Comparison of ENCODE assay signal across 8 mouse cellular contexts in genomic region chr8:65110285-65110691, GRCm38 (mm10). TPM values are rescaled to one million over a fixed set of nuclear protein-coding genes. Genes with fewer than 3 reads are reported as not detected.
DNase-seq lines count a peak whose midpoint lies in the region; ATAC-seq and TF ChIP-seq lines count a peak whose summit lies in the region.

No protein-coding gene starts in this region.

- no peak overlapping the region for H3K9ac ChIP-seq in liver, adult 2 months (ENCODE audit: low read depth, low read length)
- no peak overlapping the region for H3K9ac ChIP-seq in liver, embryonic 12.5 days
- no peak overlapping the region for H3K9ac ChIP-seq in midbrain, embryonic 16.5 days (ENCODE audit: low read depth, low read length)
- H3K9ac ChIP-seq in stomach, postnatal 0 days (ENCODE audit: low read length): no peak overlapping the region

- peak; percentile 37 for DNase-seq in liver, adult 2 months (ENCODE audit: extremely low read depth, low read depth, low spot score)
- peak; percentile 85 to 89 for DNase-seq in cerebellum, postnatal 10 days
- DNase-seq in frontal cortex, postnatal 14 days (ENCODE audit: low spot score in 2 of 2): peak; percentile 17 to 63
- DNase-seq in kidney, adult 11 months: peak; percentile 48
- DNase-seq in left cerebral cortex, postnatal 25 days (ENCODE audit: low spot score in 2 of 2): peak; percentile 65 to 77
- DNase-seq in stomach, postnatal 0 days (ENCODE audit: low spot score): peak; percentile 78

- H3K4me3 ChIP-seq in liver, adult 2 months (ENCODE audit: insufficient read depth, low read depth, low read length): no peak overlapping the region
- no peak overlapping the region for H3K4me3 ChIP-seq in liver, embryonic 12.5 days
- H3K4me3 ChIP-seq in midbrain, embryonic 16.5 days (ENCODE audit: low read depth, low read length): no peak overlapping the region
- no peak overlapping the region for H3K4me3 ChIP-seq in stomach, postnatal 0 days (ENCODE audit: low read depth, low read length)

- H3K36me3 ChIP-seq in liver, adult 2 months (ENCODE audit: control insufficient read depth, insufficient read depth, low read length): no peaks in the 10 kb centered on the region
- H3K36me3 ChIP-seq in liver, embryonic 12.5 days: no peaks in the 10 kb centered on the region
- no peaks in the 10 kb centered on the region for H3K36me3 ChIP-seq in midbrain, embryonic 16.5 days (ENCODE audit: control insufficient read depth, insufficient read depth, low read length)
- no peaks in the 10 kb centered on the region for H3K36me3 ChIP-seq in stomach, postnatal 0 days (ENCODE audit: control insufficient read depth, insufficient read depth, low read length)

- H3K4me2 ChIP-seq in liver, embryonic 12.5 days: no peak overlapping the region
- no peak overlapping the region for H3K4me2 ChIP-seq in midbrain, embryonic 16.5 days (ENCODE audit: low read length)
- H3K4me2 ChIP-seq in stomach, postnatal 0 days (replicated peaks; ENCODE audit: low read depth): no peak overlapping the region

- intact Hi-C loops in left cerebral cortex, postnatal 25 days (cut with DNase I): loop anchor here (1.0 to 5.0 kb wide), 2 partner anchors 88 to 143 kb away; no protein-coding TSS in a partner anchor

- TF ChIP-seq CTCF in liver, adult 2 months (IDR thresholded peaks at IDR 0.05; ENCODE audit: low read depth, low read length): peak; percentile 73; the same call in 1 of the 2 replicates
- TF ChIP-seq CTCF in stomach, postnatal 0 days (IDR thresholded peaks at IDR 0.05; ENCODE audit: low read depth): peak; percentile 92

- TF ChIP-seq EP300 in stomach, postnatal 0 days (optimal IDR thresholded peaks at IDR 0.05): no peak

- no peaks in the 10 kb centered on the region for H3K27me3 ChIP-seq in liver, adult 2 months (ENCODE audit: control insufficient read depth, insufficient read depth, low read length)
- no peaks in the 10 kb centered on the region for H3K27me3 ChIP-seq in liver, embryonic 12.5 days (replicated peaks)
- H3K27me3 ChIP-seq in midbrain, embryonic 16.5 days (ENCODE audit: control insufficient read depth, insufficient read depth, low read depth, low read length): no peaks in the 10 kb centered on the region
- no peaks in the 10 kb centered on the region for H3K27me3 ChIP-seq in stomach, postnatal 0 days (ENCODE audit: control insufficient read depth, insufficient read depth, low read length)

- no peaks in the 10 kb centered on the region for H3K79me2 ChIP-seq in liver, adult 2 months (ENCODE audit: control insufficient read depth, insufficient read depth, low read length)

- H3K9me3 ChIP-seq in liver, embryonic 12.5 days (replicated peaks): no peaks in the 10 kb centered on the region
- H3K9me3 ChIP-seq in midbrain, embryonic 16.5 days (replicated peaks; ENCODE audit: control insufficient read depth, low read length, poor library complexity, severe bottlenecking): no peaks in the 10 kb centered on the region
- no peaks in the 10 kb centered on the region for H3K9me3 ChIP-seq in stomach, postnatal 0 days (ENCODE audit: control insufficient read depth, low read length)

- ATAC-seq in liver, embryonic 12.5 days: no peak
- ATAC-seq in midbrain, embryonic 16.5 days: peak; percentile 92
- ATAC-seq in stomach, postnatal 0 days (ENCODE audit: low FRiP score, low TSS enrichment): 0 out of 2 replicates have a peak, but pooled peaks have one; percentile 41

- no peak overlapping the region for H3K27ac ChIP-seq in liver, adult 2 months (replicated peaks; ENCODE audit: insufficient read depth, low read depth, low read length)
- no peak overlapping the region for H3K27ac ChIP-seq in liver, embryonic 12.5 days
- no peak overlapping the region for H3K27ac ChIP-seq in midbrain, embryonic 16.5 days (ENCODE audit: low read length)
- H3K27ac ChIP-seq in stomach, postnatal 0 days (replicated peaks): no peak overlapping the region

- no peaks in the 10 kb centered on the region; the same call in 1 of the 2 replicates for H3K4me1 ChIP-seq in liver, adult 2 months (ENCODE audit: control insufficient read depth, insufficient read depth, low read length)
- H3K4me1 ChIP-seq in liver, embryonic 12.5 days: no peaks in the 10 kb centered on the region
- no peaks in the 10 kb centered on the region for H3K4me1 ChIP-seq in midbrain, embryonic 16.5 days (ENCODE audit: control insufficient read depth, insufficient read depth, low read length)
- H3K4me1 ChIP-seq in stomach, postnatal 0 days (replicated peaks; ENCODE audit: control insufficient read depth, insufficient read depth): no peaks in the 10 kb centered on the region

- TF ChIP-seq POLR2A in liver, adult 2 months (IDR thresholded peaks at IDR 0.05; ENCODE audit: extremely low read depth, insufficient read depth, low read length): no peak

- WGBS in liver, adult 2 months: 35% methylated on average over 5 of the region's 5 CpGs
- WGBS in liver, embryonic 12.5 days (ENCODE audit: insufficient replicate concordance): 33% methylated on average over 5 of the region's 5 CpGs
- 43% methylated on average over 5 of the region's 5 CpGs for WGBS in midbrain, embryonic 16.5 days
- 35% methylated on average over 5 of the region's 5 CpGs for WGBS in stomach, postnatal 0 days

RNA-seq across cellular contexts. Expression of gene BC030870, which starts 19.1 kb away (rescaled TPM):
- not detected in 2 replicates for total RNA-seq in liver, adult 2 months (2014; rRNA removed)
- polyA plus RNA-seq in liver, adult 2 months (2012; rRNA removed): not detected in 2 replicates
- not detected in 2 replicates for polyA plus RNA-seq in liver, embryonic 12.5 days (2016; fragmentation: Nextera tagmentation; extraction: Ambion mirVana)
- total RNA-seq in left cerebral cortex, postnatal 25 days (2021): not detected
- not detected in 2 replicates for polyA plus RNA-seq in midbrain, embryonic 16.5 days (2015; fragmentation: Nextera tagmentation; extraction: Ambion mirVana)
- 15.0 and 17.6 TPM in 2 replicates for polyA plus RNA-seq in stomach, postnatal 0 days (2015; fragmentation: Nextera tagmentation; extraction: Ambion mirVana)

RNA-seq across cellular contexts. Expression of gene Gm10663, which starts 35.5 kb away (rescaled TPM):
- not detected in 2 replicates for total RNA-seq in liver, adult 2 months (2014; rRNA removed)
- polyA plus RNA-seq in liver, adult 2 months (2012; rRNA removed): not detected in 2 replicates
- polyA plus RNA-seq in liver, embryonic 12.5 days (2016; fragmentation: Nextera tagmentation; extraction: Ambion mirVana): not detected in 2 replicates
- not detected for total RNA-seq in left cerebral cortex, postnatal 25 days (2021)
- polyA plus RNA-seq in midbrain, embryonic 16.5 days (2015; fragmentation: Nextera tagmentation; extraction: Ambion mirVana): not detected in 2 replicates
- not detected in 2 replicates for polyA plus RNA-seq in stomach, postnatal 0 days (2015; fragmentation: Nextera tagmentation; extraction: Ambion mirVana)

Comparison
In these comparisons a context has a peak if more than half of its experiments do, and no peak if none do; other contexts are left out.
1. DNase-seq: peak in every context shown above with its lines; median percentile 87 in cerebellum, postnatal 10 days; 78 in stomach, postnatal 0 days; 71 in left cerebral cortex, postnatal 25 days; 48 in kidney, adult 11 months; 40 in frontal cortex, postnatal 14 days; 37 in liver, adult 2 months.
2. RNA of gene BC030870, which starts 19.1 kb away (polyA plus RNA-seq): 15.0 to 17.6 TPM in stomach, postnatal 0 days; not detected in midbrain, embryonic 16.5 days, not detected in liver, adult 2 months and not detected in liver, embryonic 12.5 days; every median in the first group is over 10 times any median in the second.